Mouse (Mus musculus) G1E (cell line): ENCODE results near the gene Lamtor3. TPM values are rescaled to one million over a fixed set of nuclear protein-coding genes. Genes with fewer than 3 reads are reported as not detected.

Experiments
- ATAC-seq: 2 replicates; pipeline ENCODE4 v1.8.0; 2016; ENCODE audit warnings: mild to moderate bottlenecking; ENCODE audit not compliant: insufficient number of reproducible peaks, poor library complexity, low FRiP score, severe bottlenecking; ENCODE audit errors: extremely low read depth
- DNase-seq: peaks from one replicate; pipeline ENCODE4 v3.0.0; 2012; ENCODE audit warnings: low spot score
- H3K27me3 ChIP-seq: 2 replicates; pipeline ENCODE4 v1.6.1; 2012; ENCODE audit warnings: mild to moderate bottlenecking, low read length, inconsistent platforms; ENCODE audit not compliant: insufficient read depth
- H3K36me3 ChIP-seq: replicated peaks from 2 replicates; pipeline ENCODE3; 2012; ENCODE audit warnings: mild to moderate bottlenecking, inconsistent platforms
- H3K4me1 ChIP-seq: 2 replicates; pipeline ENCODE4 v1.6.1; 2012; ENCODE audit warnings: low read depth, low read length, inconsistent platforms, mixed read lengths; ENCODE audit not compliant: insufficient read depth
- H3K4me3 ChIP-seq: 2 replicates; pipeline ENCODE4 v1.5.1; 2012; ENCODE audit warnings: low read depth, mild to moderate bottlenecking, inconsistent platforms, low read length, moderate library complexity, mixed read lengths
- H3K9me3 ChIP-seq: replicated peaks from 2 replicates; pipeline ENCODE4 v1.6.1; 2012; ENCODE audit warnings: inconsistent platforms
- CTCF ChIP-seq: IDR thresholded peaks from 2 replicates; pipeline ENCODE4 v1.5.1; 2012; ENCODE audit warnings: low read depth, low read length, inconsistent platforms, mixed read lengths
- GATA1 ChIP-seq: IDR thresholded peaks from 2 replicates; pipeline ENCODE4 v1.6.1; 2012; ENCODE audit warnings: borderline replicate concordance, low read length, inconsistent platforms, mixed read lengths
- GATA2 ChIP-seq: IDR thresholded peaks from 2 replicates; pipeline ENCODE4 v1.6.1; 2012; ENCODE audit warnings: low read depth, low read length, inconsistent platforms, borderline replicate concordance
- POLR2AphosphoS5 ChIP-seq: IDR thresholded peaks from 2 replicates; pipeline ENCODE4 v1.6.1; 2012; ENCODE audit warnings: low read depth, low read length, inconsistent platforms; ENCODE audit not compliant: insufficient replicate concordance
- TAL1 ChIP-seq: conservative IDR thresholded peaks from 2 replicates; pipeline ENCODE4 v1.6.1; 2012; ENCODE audit warnings: low read depth, low read length, inconsistent platforms, mixed read lengths
- polyA plus RNA-seq: library from polyadenylated mRNA; stranded (reverse); fragments of >175 nt; gene quantifications from 2 replicates; pipeline ENCODE4 v1.2.3, GENCODE M21; 2012
- total RNA-seq, 2 experiments: library from RNA; stranded (forward) in 1 of 2; stranded (reverse) in 1 of 2; fragments of 200-1000 nt in 1 of 2; fragments of >200 nt in 1 of 2; fragmentation: Nextera tagmentation in 1 of 2; gene quantifications; 2 replicates each; pipeline ENCODE4 v1.2.3; 2014 to 2017

Gene Lamtor3
- total and polyA plus RNA-seq, 3 experiments: 38.4 to 233 (median 152) TPM

DNA sequence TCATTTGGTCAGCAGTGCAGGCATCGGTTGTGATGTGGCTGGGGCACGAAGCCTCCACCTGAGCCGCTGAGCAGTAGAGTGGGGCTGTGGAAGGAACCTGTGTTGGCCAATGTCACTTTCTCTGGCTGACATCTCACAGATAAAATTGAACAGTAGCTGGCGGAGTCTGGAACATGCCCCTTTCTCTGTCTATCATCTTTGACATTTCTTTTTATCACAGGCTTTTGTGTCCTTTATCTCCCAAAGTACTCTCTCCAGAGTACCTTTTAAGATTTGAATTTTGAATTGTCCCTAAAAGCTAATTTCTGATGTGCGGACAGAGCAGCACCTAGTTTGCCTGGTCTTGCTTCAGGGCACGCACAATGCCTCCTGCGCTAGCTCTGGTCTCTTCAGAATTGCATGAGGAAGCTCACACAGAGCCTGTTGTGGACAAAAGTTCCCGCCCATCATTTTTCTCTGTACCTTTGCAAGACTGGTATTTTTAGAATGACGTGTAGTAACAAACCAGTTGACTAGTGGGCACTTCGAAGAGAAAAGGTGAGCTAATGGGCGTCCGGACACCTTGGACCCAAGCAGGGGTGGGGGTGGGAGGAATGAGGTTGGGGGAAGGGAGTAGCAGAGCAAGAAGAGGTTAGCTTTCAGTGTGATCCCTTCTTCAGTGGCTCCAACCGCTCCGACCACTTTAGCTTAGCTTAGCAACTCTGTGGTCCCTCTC is 50.0 kb downstream of the Lamtor3 start:
- Histone ChIP-seq H3K4me1 (peaks cover 90% of the 10 kb centered on the region), H3K9me3 (no peaks in the 10 kb centered on the region), H3K36me3 (peaks cover 87% of the 10 kb centered on the region), H3K4me3 (peak overlapping the region; percentile 67; the same call in 1 of the 2 replicates), H3K27me3 (no peaks in the 10 kb centered on the region)
- ATAC-seq (no peak), DNase-seq (no peak)
- TF ChIP-seq GATA2 (no peak), CTCF (no peak), TAL1 (no peak), POLR2AphosphoS5 (no peak), GATA1 (no peak)

DNA sequence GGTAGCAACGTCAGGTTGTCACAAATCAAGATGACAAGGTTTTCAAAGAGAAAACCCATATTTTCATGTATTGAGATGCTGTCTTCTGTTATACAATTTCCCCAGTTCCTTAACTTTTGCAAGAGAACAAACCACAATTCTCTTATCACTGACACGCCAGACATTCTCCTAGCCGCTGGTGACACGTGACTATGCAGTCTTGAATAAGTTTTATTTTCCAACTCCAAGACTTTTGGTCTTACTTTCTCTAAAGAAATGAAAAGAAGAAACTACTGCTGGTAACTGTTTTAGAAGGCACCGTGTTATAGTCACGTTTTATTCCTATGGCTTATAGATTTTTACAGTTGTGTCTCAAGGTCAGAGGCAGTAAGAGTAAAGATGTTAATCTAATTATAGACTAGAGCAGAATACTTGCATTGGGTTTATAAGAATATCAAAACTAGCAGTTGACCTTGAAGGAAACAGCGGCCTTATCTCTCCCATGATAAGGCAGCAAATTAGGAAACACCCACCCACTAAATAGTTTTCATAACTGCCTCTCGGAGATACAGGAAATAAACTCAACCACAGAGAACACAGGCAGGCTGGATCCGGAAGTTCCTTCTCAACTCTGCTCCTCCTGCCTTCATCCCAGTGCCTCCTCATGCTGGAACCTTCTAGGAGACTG is 50.6 kb downstream of the Lamtor3 start:
- ATAC-seq: peak; percentile 66
- Histone ChIP-seq H3K4me3 (peak overlapping the region; percentile 48; the same call in 1 of the 2 replicates), H3K36me3 (peaks cover 83% of the 10 kb centered on the region), H3K4me1 (peaks cover 89% of the 10 kb centered on the region), H3K27me3 (no peaks in the 10 kb centered on the region), H3K9me3 (no peaks in the 10 kb centered on the region)
- no peak for TF ChIP-seq GATA1
- peak; percentile 83 for TF ChIP-seq TAL1
- no peak for TF ChIP-seq GATA2
- no peak for TF ChIP-seq CTCF
- no peak for TF ChIP-seq POLR2AphosphoS5
- DNase-seq: no peak

DNA sequence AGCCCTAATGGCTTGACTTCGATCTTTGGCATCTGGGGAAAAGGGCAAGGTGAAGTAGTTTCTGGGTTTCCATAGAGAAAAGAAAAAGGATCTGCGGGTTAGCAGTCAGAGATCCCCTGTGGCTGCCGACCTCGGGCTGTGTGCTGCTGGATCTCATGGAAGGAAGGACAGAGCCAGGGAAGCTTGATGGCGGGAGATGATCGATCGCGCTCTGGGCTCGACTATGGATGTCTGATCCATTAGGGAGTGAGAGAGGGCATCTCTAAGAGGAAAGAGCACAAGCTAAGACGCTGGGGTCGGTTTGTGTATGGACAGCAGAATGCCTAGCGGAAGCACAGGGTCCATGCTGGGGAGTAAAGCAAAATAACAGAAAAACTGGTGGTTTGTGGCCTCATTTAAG is 51.6 kb downstream of the Lamtor3 start:
- Histone ChIP-seq H3K4me3 (peak overlapping the region; percentile 62; the same call in 1 of the 2 replicates), H3K36me3 (peaks cover 81% of the 10 kb centered on the region), H3K9me3 (no peaks in the 10 kb centered on the region), H3K4me1 (peaks cover 89% of the 10 kb centered on the region), H3K27me3 (no peaks in the 10 kb centered on the region)
- ATAC-seq (no peak), DNase-seq (no peak)
- TF ChIP-seq GATA2 (no peak), POLR2AphosphoS5 (no peak), TAL1 (no peak), GATA1 (no peak), CTCF (no peak)

DNA sequence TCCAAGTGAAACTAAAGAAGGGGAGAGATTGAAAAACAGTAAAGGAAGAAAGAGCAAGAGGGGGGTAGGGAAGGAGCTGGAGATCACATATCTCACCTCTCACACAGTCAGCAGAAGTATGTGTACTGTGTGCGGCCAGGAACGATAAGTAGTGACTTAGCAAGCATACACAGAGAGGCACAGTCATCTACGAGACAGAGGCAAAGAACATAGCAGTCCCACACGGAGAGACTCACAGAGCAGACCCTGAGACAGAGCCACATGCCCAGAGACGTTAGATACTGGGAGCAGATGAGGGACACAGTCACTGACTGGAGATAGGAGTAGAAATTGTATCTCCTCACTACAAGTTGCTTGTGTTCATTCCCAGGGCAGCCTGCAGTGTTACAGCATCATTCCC is 53.9 kb downstream of the Lamtor3 start:
- no peak for TF ChIP-seq GATA1
- peak; percentile 38; the same call in 1 of the 2 replicates for TF ChIP-seq TAL1
- no peak for TF ChIP-seq GATA2
- no peak for TF ChIP-seq CTCF
- no peak; the same call in 1 of the 2 replicates for TF ChIP-seq POLR2AphosphoS5
- Histone ChIP-seq H3K27me3 (no peaks in the 10 kb centered on the region), H3K36me3 (peaks cover 78% of the 10 kb centered on the region), H3K4me3 (peak overlapping the region; percentile 48; the same call in 1 of the 2 replicates), H3K4me1 (peaks cover 88% of the 10 kb centered on the region), H3K9me3 (no peaks in the 10 kb centered on the region)
- DNase-seq (peak; percentile 35), ATAC-seq (peak; percentile 47)

DNA sequence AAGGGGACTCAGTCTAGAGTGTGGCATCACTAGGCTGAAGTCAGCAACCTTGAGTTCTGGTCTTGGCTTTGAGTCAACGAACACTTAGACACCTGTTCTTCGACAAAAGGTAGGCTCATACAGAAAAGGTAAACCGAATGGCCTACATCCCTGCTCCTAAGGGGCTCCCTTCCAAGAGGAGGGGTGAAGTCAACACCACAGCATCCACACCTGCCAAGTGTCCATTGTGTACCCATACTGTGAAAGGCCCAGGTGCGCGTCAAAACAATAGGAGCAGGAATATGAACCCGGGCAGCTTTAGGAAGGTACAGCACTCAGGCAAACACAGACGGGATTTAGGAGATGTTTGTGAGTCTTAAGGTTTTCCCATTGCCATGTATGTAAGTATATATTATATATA is 54.7 kb downstream of the Lamtor3 start:
- Histone ChIP-seq H3K27me3 (no peaks in the 10 kb centered on the region), H3K9me3 (no peaks in the 10 kb centered on the region), H3K4me3 (peak overlapping the region; percentile 48; the same call in 1 of the 2 replicates), H3K36me3 (peaks cover 78% of the 10 kb centered on the region), H3K4me1 (peaks cover 87% of the 10 kb centered on the region)
- ATAC-seq (no peak), DNase-seq (no peak)
- no peak for TF ChIP-seq TAL1
- TF ChIP-seq GATA2: no peak
- no peak; the same call in 1 of the 2 replicates for TF ChIP-seq POLR2AphosphoS5
- no peak for TF ChIP-seq GATA1
- no peak for TF ChIP-seq CTCF

DNA sequence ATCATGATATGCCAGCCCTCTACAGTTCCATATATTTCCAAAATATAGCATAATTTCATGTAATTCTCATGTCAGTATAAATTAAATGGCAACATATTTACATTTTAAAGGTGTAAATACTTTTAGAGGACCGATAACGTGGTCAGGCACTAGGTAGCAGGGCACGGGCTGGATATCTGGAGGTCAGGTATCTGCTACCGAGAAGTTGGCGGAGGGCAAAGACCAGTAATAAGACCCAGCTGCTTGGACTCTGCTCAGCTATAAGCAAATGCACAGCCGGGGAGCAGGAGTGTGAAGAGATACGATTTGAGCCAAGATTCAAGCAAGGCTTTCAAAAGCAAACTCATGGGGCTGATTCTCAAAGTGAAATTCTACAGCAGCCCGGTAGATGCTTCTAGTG is 56.0 kb downstream of the Lamtor3 start:
- Histone ChIP-seq H3K4me1 (peaks cover 80% of the 10 kb centered on the region), H3K27me3 (no peaks in the 10 kb centered on the region), H3K36me3 (peaks cover 79% of the 10 kb centered on the region), H3K4me3 (peak overlapping the region; percentile 57; the same call in 1 of the 2 replicates), H3K9me3 (no peaks in the 10 kb centered on the region)
- ATAC-seq: no peak
- TF ChIP-seq CTCF (no peak), GATA1 (no peak)
- DNase-seq: no peak

DNA sequence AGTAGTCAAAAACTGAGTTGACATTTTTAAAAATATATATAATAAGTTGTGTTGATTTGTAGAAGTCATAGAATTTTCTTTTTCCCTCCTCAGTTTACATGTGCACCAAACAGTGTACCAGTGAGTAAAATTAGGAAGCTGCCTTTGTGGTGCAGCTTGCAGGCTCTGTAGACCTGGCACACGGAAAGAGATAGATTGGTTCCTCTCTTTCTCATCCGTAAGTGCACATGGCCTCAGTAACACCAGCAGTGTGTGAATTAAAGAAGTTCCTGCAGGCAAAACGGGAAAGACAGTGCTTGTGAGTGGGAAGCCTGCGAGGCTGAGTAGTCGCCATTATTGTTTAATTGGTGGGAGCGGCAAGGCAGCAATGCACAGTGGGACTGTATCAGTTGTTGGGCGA is 57.1 kb downstream of the Lamtor3 start:
- H3K4me3 ChIP-seq: peak overlapping the region; percentile 64; the same call in 1 of the 2 replicates
- H3K9me3 ChIP-seq: no peaks in the 10 kb centered on the region
- peaks cover 81% of the 10 kb centered on the region for H3K36me3 ChIP-seq
- H3K4me1 ChIP-seq: peaks cover 72% of the 10 kb centered on the region
- ATAC-seq (no peak), DNase-seq (no peak)
- no peaks in the 10 kb centered on the region for H3K27me3 ChIP-seq
- TF ChIP-seq GATA2: no peak
- TF ChIP-seq GATA1: no peak
- TF ChIP-seq TAL1: no peak
- TF ChIP-seq POLR2AphosphoS5: no peak
- TF ChIP-seq CTCF: no peak
